Mouse (Mus musculus): ENCODE data around the gene S100a11.
"Not testable (repeated sequence)": the region's sequence is repeated elsewhere in the genome, so short reads cannot be mapped to it uniquely, and the experiment has no call there.

Gene S100a11

DNA sequence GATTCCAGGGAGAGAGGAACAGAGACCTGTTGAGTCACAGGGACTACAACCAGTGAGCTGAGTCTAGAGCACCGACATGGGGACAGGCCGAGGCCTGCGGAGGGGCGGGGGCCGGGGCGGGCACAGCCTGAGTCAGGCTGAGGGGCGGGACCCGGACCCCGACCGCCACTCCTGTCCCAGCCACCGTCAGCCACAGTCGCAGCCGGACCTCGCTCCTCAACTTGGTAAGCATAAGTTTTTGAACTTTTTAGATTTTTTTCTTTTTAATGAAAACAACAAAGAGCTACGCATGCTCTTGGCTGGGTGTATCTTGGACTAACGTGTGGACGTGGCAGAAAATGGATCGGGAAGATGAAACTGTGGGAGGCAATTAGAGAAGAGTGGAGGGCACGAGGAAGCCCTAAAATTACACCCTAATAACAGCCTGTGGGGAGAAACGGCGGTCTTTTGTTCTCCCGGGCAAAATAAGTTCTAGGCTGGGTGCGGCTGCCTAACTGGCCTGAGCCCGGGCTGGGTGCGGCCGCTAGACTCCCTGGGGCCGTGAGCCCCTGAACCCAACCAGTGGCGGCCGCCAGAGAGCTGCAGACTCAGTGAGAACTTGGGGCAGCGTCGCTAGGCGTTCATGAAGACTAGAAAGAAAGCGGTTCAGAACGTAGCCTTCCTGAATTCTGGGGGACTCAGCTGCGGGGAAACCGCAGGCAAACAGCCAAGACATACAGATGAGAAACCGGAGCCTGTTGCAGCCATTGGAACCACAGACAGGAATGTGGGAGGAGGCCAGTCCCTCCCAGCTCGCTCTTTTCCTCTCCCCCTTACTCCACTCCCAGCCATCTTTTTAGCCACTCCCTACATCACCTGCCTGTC is at the start of gene S100a11:
Gene S100a11 (plus strand): TSS at position 159 of the 864 bp plus-strand sequence.
- DNase-seq, result peak; percentile 3 to 4

DNA sequence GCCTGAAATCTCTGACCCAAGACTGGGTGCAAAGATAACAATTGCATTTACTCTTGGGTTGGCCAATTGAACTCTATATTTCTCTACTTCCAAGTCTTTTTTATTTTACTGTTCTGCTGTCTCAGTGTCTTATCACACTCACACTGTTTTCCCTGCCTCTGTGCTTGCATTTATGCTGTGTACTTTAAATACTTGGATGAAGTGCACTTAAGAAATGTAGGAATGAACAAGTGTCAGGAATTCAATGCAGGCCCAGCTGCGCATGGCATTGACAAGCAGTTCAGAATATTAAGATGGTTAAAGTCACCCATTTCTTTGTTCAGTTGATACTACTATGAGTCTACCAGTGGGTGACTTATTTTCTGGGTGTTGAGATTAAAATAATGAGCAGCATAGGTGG is 40.2 kb upstream of the S100a11 start:
- DNase-seq, result no peak

DNA sequence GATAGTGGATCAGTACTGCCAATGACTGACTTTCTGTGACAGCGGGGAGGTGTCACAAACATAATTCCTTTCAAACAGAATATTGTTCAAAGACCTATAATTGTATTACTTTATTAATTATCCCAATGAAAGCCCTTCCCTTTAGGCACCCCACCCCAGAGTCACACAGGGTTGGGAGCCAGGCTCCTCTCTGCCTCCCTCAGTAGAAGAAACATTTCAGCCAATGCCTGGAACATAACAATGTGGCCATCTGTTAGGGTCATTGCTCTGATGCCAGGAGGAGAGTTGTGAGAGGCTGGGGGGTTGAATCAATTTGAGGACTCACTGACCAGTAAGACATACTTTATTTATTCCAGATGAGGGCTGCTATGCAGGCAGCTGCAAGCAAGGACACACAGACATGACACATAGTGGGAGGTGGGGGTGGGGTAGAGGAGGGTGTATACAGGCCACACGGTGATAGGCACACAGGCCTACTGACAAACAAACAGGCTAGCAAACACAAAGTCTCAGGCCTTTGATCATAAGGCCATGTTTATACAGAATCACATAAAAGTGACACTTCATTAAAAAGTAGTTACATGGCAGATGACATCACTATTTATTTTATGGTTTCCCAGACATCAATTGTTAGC is 38.2 kb upstream of the S100a11 start:
- DNase-seq, result no peak

DNA sequence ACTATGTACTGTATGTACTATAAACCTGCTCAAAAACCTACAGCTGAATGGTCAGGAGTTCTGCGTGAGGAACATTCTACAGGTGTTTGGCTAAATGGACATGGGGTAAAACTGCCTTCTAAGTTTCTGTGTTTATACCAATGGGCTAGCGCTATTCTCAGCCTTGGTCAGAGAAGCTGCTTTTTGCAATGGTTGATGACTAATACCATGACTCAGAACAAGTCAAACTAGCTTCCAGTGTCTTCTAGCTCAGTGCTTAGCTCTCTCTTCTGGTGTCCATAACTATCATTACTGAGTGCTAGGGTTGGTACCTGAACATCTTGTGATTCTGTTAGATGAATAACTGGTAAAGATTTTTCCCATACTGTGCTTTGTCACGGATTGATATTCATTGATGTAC is 34.7 kb upstream of the S100a11 start:
- DNase-seq, result no peak

DNA sequence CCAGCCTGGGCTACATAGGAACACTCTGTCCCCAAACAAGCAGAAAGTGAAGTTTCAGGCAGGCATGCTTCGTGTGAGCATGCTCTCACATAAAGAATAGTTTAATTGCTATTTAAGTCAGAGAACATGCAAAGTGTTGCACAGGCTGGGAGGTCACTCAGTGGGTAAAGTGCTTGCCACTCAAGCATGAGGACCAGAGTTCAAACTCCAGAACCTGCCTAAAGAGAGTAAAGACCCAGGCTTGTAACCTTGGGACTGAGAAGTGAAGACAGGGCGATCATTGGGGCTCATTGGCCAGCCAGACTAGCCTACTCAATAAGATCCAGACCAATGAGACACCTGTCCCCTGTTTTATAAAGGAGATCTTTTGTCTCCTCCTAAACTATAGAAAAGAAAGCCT is 31.7 kb upstream of the S100a11 start:
- no peak for DNase-seq

DNA sequence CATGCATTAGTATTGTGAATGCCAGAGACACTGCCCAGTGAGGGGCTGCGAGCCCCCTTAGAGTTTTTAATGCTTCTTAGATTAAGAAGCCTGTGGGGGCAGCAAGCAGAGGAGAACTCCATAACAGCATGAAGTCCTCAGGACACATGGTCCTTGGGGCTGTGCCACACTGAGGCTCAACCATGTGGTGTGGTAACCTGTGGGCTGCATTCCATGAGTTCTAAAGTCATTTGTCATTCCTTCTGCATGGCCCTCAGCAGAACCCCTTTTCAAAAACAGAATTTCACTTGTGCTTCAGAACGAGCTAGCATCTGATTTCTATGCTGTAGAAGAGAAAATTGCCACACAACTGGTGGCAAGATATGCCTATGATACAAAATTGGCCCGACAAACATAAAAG is 28.1 kb upstream of the S100a11 start:
- no peak for DNase-seq

DNA sequence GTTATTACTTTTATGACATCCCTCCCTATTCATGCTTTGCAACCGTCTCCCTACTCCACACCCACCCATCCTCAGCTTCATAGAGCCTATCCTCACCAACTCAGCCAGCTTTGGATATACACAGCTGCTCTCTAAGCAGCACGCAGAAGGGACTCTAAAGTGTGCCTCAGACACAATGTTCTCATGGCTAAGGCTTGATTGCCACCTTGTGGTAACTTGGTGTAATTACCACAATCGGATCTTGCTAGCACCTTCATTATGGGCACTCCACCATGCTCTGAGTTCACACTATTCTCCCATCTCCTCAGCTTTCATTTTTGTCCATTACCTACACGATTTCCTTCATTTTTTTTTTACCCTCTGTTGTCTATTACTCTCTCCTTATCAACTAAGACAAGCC is 26.3 kb upstream of the S100a11 start:
- DNase-seq, result peak; percentile 67 to 72

DNA sequence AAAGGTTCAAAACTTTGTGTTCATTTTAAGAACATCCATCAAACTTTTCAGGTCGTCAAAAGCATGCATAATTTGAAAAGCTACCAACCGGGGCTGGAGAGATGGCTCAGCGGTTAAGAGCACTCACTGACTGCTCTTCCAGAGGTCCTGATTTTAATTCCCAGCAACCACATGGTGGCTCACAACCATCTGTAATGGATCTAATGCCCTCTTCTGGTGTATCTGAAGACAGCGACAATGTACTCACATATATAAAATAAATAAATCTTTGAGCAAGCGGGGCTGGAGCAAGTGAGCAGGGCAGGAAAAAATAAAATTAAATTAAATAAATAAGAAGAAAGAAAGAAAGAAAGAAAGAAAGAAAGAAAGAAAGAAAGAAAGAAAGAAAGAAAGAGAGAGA is 25.5 kb upstream of the S100a11 start:
- not testable (repeated sequence) for DNase-seq

DNA sequence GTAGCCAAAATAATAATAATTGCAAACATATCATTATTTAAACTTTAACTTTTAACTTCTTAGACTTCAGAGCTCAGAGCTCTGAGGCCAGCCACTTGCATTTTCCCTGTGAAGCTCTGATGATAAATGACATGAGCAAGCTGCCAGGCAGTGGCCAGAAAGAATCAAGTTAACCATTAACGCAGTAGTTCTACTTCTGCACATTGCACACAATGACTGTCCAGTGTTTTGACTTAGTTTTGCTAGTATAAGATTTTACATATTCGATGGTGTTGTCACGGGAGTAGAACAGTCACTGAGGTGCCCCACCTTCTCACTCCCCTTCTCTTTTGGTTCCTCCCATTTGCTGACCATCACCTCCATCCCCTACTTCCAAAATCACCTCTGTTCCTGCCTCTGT is 23.2 kb upstream of the S100a11 start:
- DNase-seq, result no peak

DNA sequence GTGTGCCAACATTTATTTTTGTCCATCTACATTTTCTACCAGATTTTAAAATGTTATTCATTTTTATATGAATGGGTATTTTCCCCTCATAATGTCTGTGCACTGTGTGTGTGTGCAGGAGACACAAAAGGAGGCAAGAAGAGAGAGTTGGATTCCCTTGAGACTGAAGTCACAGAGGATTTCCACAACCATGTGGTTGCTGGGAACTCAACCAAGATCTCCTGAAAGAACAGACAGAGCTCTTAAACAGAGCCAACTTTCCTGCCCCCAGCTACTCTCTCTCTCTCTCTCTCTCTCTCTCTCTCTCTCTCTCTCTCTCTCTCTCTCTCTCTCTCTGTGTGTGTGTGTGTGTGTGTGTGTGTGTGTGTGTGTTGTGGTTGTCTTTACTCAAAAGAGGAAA is 21.2 kb upstream of the S100a11 start:
- DNase-seq, result no peak

DNA sequence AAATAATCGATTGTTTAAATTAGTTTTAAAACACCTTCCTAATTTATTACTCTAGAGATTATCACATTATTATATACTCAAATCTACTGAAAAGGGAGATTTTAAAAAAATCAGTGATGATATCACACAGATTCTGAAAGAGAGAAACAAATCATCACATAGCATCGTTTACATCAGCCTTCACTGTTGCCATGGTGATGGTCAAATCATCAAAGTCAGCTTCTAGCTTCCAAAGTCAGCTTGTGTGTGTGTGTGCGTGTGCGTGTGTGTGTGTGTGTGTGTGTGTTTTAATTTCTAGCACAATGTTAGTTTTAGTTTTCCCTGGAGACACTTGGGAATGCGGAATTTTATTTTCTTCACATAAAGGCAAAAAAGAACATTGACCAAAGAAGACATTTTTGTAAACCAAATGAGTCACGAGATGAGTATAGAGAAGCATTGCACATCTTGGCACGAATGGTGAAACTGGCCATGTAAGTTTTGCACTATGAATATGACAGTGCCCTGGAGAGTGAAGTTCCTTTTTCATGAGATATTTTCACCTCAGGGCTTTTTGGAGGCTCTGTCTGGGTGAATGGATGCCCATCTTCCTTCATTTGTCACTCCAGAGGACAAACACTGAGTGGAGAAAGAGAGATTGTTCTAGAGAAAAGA is 15.6 kb upstream of the S100a11 start:
- no peak for DNase-seq

DNA sequence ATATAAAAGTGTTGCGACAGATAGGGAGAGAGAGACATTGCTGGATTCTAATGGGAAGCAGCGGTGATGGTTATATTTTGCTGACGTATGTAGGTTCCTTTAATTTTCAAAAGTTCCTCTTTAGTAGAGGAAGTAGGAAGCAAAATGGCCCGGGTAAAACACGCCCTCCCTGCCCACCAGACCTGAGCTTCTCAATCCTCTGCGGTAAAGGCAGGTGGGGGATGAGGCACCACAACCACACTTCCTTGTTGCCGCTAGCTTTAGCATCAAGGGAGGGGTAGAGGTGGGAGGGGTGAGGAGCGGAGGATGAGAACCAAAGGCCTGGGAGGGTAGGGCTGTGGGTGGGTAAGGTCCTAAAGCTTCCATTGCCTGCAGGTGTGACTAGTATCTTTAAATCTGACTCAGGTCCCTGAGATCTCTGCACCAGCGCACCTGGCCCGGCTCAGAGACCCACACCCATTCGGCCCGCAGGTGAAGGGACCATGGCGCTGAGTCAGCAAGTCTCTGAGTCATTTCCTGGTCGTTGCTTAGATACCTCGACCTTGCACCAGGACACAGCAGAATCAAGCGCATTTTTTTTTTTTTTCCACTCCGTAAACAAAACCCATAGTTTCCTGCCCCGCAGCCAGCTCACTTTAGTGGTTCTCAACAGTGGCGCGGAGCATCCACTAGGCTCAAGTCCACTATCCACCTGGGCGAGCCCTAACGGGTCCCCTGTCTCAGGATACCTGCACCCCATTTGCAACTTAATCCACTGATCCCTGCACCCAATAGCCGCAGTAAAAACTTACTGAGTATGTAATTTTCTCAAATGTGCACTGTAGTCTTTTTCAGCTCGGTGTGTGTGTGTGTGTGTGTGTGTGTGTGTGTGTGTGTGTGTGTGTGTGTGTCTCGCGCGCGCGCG is 14.1 kb upstream of the S100a11 start:
- no peak for DNase-seq

DNA sequence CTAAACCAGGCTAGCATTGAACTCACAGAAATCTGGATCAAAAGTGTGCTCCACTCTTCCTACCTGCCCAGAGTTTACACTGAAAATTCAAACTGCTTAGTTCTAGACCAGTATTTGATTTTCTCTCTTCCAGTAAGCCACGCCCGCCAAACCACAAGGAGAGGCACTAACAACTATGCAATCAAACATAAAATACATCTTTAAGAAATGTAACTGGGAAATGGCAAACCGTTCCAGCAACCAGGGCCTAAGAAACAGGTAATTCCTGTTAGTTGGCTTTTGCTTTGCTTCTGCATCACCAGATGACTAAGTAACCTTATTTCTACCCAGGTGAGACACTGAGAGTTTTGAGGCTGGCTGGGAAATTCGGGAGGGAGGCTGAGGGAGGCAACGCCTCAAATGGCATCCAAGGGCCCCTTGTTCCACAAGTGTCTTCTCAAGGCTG is 13.4 kb upstream of the S100a11 start:
- DNase-seq, result no peak

DNA sequence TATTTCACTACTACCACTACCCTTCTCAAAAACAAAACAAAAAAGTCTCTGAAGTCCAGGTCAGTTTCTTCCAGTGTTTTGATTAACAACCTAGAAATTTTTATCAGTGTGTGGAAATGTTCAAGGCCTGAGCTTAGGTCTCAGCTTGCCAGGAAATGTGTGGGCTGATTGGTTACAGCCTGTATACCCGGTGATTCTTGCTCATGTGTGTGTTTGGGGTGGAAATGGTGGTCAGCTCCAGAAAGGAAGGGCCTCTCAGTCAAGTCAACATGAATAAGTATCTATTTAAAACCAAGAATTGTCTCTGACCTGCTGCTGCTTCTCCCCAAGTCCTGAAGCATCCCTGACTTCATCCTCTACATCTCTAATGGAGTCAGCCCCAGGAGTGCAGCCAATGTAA is 11.0 kb upstream of the S100a11 start:
- no peak for DNase-seq

DNA sequence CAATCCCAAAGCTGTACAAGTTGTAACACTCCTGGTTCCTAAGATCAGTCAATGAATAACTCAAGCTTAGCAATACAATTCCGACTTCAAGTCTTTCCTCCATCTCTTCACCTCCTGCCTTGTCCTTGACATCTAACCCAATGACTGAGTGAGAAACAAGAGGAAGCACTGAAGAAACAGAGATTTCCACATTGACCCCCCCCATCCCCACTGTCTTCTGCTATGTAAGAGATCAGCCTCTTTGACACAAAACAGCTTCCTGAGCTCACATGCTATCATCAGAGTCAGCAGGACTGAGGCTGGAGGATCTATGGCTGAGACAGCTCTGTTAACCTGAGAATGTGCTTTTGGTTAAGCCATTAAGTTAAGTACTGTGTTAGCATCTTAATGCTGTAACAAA is 9.3 kb upstream of the S100a11 start:
- DNase-seq, result no peak

DNA sequence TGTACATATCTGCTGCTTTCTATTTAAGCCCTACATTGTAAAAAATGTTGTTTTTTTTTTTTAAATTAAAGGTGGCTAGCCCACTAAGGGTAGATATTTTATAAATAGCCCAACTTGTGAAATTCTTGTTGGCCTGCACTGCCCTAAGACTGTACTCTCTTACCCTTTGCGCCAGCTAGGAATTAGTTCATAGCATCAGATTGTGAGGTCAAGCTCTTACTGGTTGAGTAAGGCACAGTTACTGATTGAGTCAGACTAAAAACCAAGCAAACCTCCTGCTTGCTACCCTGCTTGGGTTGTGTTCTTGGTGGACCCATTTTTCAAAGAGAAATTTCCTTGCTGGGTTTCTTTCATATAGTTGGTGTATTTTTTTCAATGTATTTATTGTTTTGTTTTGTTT is 8.5 kb upstream of the S100a11 start:
- DNase-seq, result no peak

DNA sequence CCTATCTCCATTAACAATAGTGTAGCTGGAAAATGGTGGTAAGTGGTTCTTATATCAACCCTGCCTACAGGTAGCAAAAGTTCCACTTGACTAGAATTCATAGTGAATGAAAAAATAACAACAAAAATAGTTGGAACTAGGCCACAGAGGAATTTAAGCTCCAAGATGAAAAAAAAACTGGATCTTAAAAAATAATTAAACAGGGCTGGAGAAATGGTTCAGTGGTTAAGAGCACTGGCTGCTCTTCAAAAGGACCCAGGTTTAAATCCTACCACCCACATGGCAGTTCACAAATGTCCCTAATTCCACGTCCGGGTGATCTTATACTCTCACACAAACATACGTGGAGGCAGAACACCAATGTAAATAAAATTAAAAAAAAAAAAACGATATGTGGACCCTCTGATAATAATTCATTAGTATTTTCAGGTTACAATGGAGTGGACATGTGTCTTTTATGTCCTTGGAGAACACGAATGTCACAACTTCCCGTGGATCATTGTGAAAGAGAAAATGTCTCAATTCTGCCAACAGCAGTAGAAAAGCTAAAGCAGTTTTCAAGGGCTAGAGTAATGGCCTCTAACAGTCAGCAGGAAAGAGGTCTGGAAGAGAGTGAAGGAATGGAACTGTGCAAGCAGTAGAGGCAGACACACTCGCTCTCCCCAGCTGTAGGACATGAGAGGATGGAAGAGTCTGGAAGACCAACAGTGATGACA is 7.7 kb upstream of the S100a11 start:
- no peak for DNase-seq

DNA sequence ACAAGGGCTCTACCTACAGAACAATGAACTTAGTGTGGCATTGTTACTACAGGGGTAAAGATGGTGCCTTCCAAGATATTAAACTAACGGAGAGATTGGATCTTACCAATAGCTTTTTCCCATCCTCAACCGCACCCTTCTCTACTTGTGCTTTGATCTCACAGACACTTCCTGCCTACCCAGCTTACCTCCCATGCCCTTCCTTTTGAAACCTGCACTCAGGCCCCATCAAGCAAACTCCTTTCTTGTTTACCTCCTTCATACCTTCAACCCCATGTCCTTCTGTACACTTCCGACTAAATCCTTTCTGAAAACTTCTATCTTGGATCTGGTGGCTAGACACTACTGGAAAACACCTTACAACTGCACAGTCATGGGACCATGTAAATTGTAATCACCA is 5.7 kb upstream of the S100a11 start:
- no peak for DNase-seq

DNA sequence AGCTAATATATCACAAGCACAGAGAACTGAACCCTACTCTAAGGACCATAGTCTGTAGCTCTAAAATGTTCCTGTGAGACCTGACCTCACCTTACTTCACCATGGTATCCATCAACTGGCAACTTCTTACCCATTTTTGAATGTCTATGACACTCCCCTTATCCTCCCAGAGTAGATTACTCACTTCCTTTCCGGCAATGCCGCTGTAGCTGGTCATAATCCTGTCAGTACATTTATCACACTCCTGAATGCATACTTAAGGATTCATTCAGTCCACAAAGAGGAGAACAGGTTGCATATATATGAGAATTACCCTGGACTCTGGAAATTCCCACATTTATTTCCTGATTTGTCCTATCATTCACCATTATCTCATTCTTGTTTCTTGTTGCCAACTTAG is 2.9 kb upstream of the S100a11 start:
- no peak for DNase-seq

DNA sequence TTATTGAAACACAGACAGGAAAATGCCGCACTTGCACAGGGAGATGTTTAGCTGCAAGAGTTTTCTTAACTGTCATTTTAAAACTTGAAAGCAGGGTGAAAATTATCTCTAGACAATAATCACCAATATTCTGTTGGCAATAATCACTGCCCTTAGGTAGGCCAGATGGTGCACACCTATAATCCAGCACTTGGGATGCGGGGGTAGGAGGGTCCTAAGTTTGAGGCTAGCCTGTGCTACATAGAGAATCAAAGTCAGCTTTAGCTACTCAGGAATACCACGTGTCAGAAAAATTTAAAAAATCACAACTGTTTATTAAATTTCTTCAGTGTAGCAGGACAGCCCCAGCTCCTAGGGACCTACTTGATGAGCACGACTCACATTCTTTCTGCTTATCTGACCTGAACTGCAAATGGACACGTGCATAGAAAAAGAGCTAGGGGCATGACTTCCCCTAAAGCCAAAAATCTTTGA is 395 bp upstream of the S100a11 start:
- DNase-seq, result no peak

DNA sequence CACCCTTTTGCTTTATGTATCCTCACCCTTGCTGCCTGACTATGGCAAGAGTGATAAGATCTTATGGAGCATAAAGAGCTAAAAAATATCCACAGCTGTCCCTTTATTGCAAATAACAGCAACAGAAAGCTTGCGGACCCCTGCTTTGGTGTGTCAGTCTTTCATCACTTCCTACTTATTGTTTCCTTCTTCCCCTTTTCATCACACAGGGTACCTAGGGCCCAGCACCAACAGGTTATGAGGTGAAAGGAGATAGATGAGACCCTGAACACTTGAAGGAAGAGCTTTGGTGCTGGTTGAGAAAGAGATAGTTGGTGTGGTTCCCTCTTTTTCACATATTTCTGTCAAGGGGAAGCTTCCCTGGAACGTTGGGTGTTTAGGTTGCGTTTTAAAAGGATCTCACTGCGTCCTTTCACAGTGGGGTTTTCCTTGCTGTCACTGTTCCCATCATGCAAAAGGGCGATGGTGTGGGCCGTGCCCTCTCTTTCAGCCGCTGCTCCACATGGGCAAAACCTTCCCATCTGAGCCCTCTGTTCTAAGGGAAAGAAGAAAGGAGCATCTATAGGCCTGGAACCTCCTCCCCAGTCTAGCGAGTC is 1.3 kb downstream of the S100a11 start:
- no peak for DNase-seq

DNA sequence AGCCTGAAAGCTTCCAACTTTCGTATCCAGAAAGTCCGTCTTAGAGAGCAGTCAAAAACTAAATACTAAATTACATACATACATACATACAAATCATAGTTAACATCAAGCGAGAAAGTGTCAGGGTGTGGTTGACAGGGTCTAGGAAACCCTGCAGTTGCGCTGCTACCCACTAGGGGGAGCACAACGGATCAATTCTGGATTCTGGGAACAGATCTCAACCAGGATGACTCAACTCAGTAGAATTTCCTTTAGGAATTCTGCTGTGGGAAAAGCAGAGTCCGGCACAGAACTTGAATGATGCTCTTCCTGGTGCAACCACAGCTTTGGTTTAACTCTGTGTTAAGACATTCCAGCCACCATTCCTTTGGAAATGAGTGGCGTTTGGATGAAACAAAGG is 2.3 kb downstream of the S100a11 start:
- DNase-seq, result peak; percentile 63 to 65

All from cerebellum, postnatal 14 days (tissue).